Mouse (Mus musculus) CH12F3 (cell line): ENCODE measurements around the gene Orai3.

Experiments
- in situ Hi-C: fragments of 300-500 bp; cut with MboI; formaldehyde crosslinking; loops from 2 replicates; pipeline ENCODE4 v1.14.3; 2020; ENCODE audit warnings: low sequenced_read_pairs

Gene Orai3

GRCm38 (mm10) chr7:127797076-127797845, 27.6 kb downstream of the Orai3 start:
- in situ Hi-C loops: no loop called here

- in situ Hi-C loops: no loop called here
Observed at GRCm38 (mm10) chr7:127798591-127798990, 29.0 kb downstream of the Orai3 start.

GRCm38 (mm10) chr7:127799211-127799610, 29.6 kb downstream of the Orai3 start:
- in situ Hi-C loops: no loop called here

- in situ Hi-C loops: no loop called here
Observed at GRCm38 (mm10) chr7:127799738-127800137, 30.1 kb downstream of the Orai3 start.

GRCm38 (mm10) chr7:127800435-127801009, 30.9 kb downstream of the Orai3 start, which contains the start of gene Hsd3b7:
Gene Hsd3b7 (plus strand): TSS chr7:127800604.
- in situ Hi-C loops: no loop called here

- in situ Hi-C loops: no loop called here
Observed at GRCm38 (mm10) chr7:127801010-127801621, 31.5 kb downstream of the Orai3 start.

GRCm38 (mm10) chr7:127802313-127802712, 32.7 kb downstream of the Orai3 start:
- in situ Hi-C loops: no loop called here

GRCm38 (mm10) chr7:127808821-127809220, 39.2 kb downstream of the Orai3 start:
- in situ Hi-C loops: no loop called here

- in situ Hi-C loops: no loop called here
Observed at GRCm38 (mm10) chr7:127809846-127810245, 40.2 kb downstream of the Orai3 start.

GRCm38 (mm10) chr7:127810650-127811049, 41.0 kb downstream of the Orai3 start:
- in situ Hi-C loops: no loop called here

GRCm38 (mm10) chr7:127811240-127811639, 41.6 kb downstream of the Orai3 start:
- in situ Hi-C loops: no loop called here

- in situ Hi-C loops: no loop called here
Observed at GRCm38 (mm10) chr7:127812292-127812691, 42.7 kb downstream of the Orai3 start.

GRCm38 (mm10) chr7:127813821-127814220, 44.2 kb downstream of the Orai3 start:
- in situ Hi-C loops: no loop called here

- in situ Hi-C loops: no loop called here
Observed at GRCm38 (mm10) chr7:127814241-127814921, 44.8 kb downstream of the Orai3 start.

- in situ Hi-C loops: no loop called here
Observed at GRCm38 (mm10) chr7:127815116-127815665, 45.6 kb downstream of the Orai3 start.

- in situ Hi-C loops: no loop called here
Observed at GRCm38 (mm10) chr7:127815954-127816821, 46.6 kb downstream of the Orai3 start.

- in situ Hi-C loops: no loop called here
Observed at GRCm38 (mm10) chr7:127817053-127817452, 47.4 kb downstream of the Orai3 start.

- in situ Hi-C loops: no loop called here
Observed at GRCm38 (mm10) chr7:127817776-127818175, 48.2 kb downstream of the Orai3 start.

- in situ Hi-C loops: no loop called here
Observed at GRCm38 (mm10) chr7:127820836-127821509, 51.4 kb downstream of the Orai3 start.

GRCm38 (mm10) chr7:127822494-127822893, 52.9 kb downstream of the Orai3 start:
- in situ Hi-C loops: no loop called here
